21 mouse cellular contexts compared by ENCODE assay signal in genomic region chr2:129411651-129412050, GRCm38 (mm10). TPM values are rescaled to one million over a fixed set of nuclear protein-coding genes. Genes with fewer than 3 reads are reported as not detected.
"Had no signal": no experiment of that assay in that cellular context is flagged by ENCODE, and none has a peak within 500 bp of the region (broad histone marks: within the 10 kb centered on the region; RNA-seq: fewer than 3 reads in every experiment).

No protein-coding gene starts in this region.

- H3K9ac ChIP-seq: lung, embryonic 14.5 days; midbrain, embryonic 12.5 days; neural tube, embryonic 13.5 days; neural tube, embryonic 15.5 days had no signal

- ATAC-seq: midbrain, embryonic 16.5 days had no signal

- H3K27ac ChIP-seq: midbrain, embryonic 10.5 days; midbrain, embryonic 12.5 days; neural tube, embryonic 13.5 days; neural tube, embryonic 15.5 days had no signal

- H3K36me3 ChIP-seq: midbrain, embryonic 10.5 days; midbrain, embryonic 12.5 days; neural tube, embryonic 13.5 days; neural tube, embryonic 15.5 days had no signal

- H3K9me3 ChIP-seq: midbrain, embryonic 10.5 days; midbrain, embryonic 12.5 days; neural tube, embryonic 13.5 days; neural tube, embryonic 15.5 days had no signal

- H3K4me3 ChIP-seq: midbrain, embryonic 10.5 days; midbrain, embryonic 12.5 days; myocyte; neural tube, embryonic 13.5 days; neural tube, embryonic 15.5 days had no signal

- H3K27me3 ChIP-seq: midbrain, embryonic 12.5 days; neural tube, embryonic 13.5 days; neural tube, embryonic 15.5 days had no signal

- DNase-seq: lung, adult 18-20 months; lung, embryonic 14.5 days; lung, postnatal 10 days; lung, postnatal 4 days; midbrain, embryonic 14.5 days; retina, postnatal 1 day; right cerebral cortex, adult 18-20 months; right cerebral cortex, postnatal 25 days; right cerebral cortex, postnatal 4 days; spleen, adult 18-20 months; thymus, adult 18-20 months; thymus, postnatal 14 days; thymus, postnatal 36 days had no signal

- H3K4me2 ChIP-seq: lung, embryonic 14.5 days; midbrain, embryonic 12.5 days; neural tube, embryonic 13.5 days; neural tube, embryonic 15.5 days had no signal

- H3K4me1 ChIP-seq: midbrain, embryonic 12.5 days; neural tube, embryonic 13.5 days; neural tube, embryonic 15.5 days had no signal

RNA-seq across cellular contexts. Expression of gene Il1b, which starts 40.7 kb away (rescaled TPM):
- polyA plus RNA-seq: lung, embryonic 14.5 days; lung, embryonic 16.5 days; midbrain, embryonic 10.5 days; midbrain, embryonic 12.5 days; midbrain, embryonic 14.5 days; midbrain, embryonic 16.5 days; neural tube, embryonic 11.5 days; neural tube, embryonic 15.5 days had no signal
